In genomic region chr14:28231241-28231640, GRCm38 (mm10) we compare ENCODE assay signal across 20 mouse cellular contexts.
DNase-seq lines count a peak whose midpoint lies in the region; ATAC-seq and TF ChIP-seq lines count a peak whose summit lies in the region.
"Had no signal": no experiment of that assay in that cellular context is flagged by ENCODE, and none has a peak within 500 bp of the region (broad histone marks: within the 10 kb centered on the region; RNA-seq: fewer than 3 reads in every experiment).

No protein-coding gene starts in this region.

- H3K9ac ChIP-seq in intestine, embryonic 14.5 days (ENCODE audit: low read length), result no peak overlapping the region
- no peak overlapping the region for H3K9ac ChIP-seq in intestine, embryonic 16.5 days (ENCODE audit: low read depth, low read length)
- H3K9ac ChIP-seq in ES-E14 (ENCODE audit: insufficient read depth, low read depth, low read length, poor library complexity, severe bottlenecking), result no peak overlapping the region
- H3K9ac ChIP-seq: embryonic facial prominence, embryonic 13.5 days; embryonic facial prominence, embryonic 15.5 days; forebrain, embryonic 13.5 days had no signal

- H3K4me2 ChIP-seq in intestine, embryonic 14.5 days (ENCODE audit: low read length), result no peak overlapping the region
- H3K4me2 ChIP-seq in intestine, embryonic 16.5 days (ENCODE audit: low read depth, low read length), result no peak overlapping the region
- H3K4me2 ChIP-seq: embryonic facial prominence, embryonic 13.5 days; embryonic facial prominence, embryonic 15.5 days; forebrain, embryonic 13.5 days had no signal

- in situ Hi-C loops in ES-E14 (cut with MboI; ENCODE audit: low sequenced_read_pairs in 2 of 2, unreplicated experiment in 2 of 2), result no loop called here

- no peaks in the 10 kb centered on the region for H3K36me3 ChIP-seq in intestine, embryonic 14.5 days (ENCODE audit: control insufficient read depth, insufficient read depth, low read length)
- no peaks in the 10 kb centered on the region for H3K36me3 ChIP-seq in intestine, embryonic 16.5 days (ENCODE audit: control insufficient read depth, insufficient read depth, low read length)
- H3K36me3 ChIP-seq in ES-E14 (ENCODE audit: control insufficient read depth, insufficient read depth, low read length, poor library complexity, severe bottlenecking), result no peaks in the 10 kb centered on the region
- H3K36me3 ChIP-seq: embryonic facial prominence, embryonic 13.5 days; embryonic facial prominence, embryonic 15.5 days had no signal

- H3K27ac ChIP-seq in intestine, embryonic 14.5 days (ENCODE audit: low read depth), result no peak overlapping the region
- no peak overlapping the region for H3K27ac ChIP-seq in intestine, embryonic 16.5 days (ENCODE audit: low read length)
- no peak overlapping the region for H3K27ac ChIP-seq in ES-E14 (ENCODE audit: insufficient read depth, low read depth, low read length, poor library complexity, severe bottlenecking)
- H3K27ac ChIP-seq: embryonic facial prominence, embryonic 13.5 days; embryonic facial prominence, embryonic 15.5 days; forebrain, embryonic 13.5 days had no signal

- H3K4me1 ChIP-seq in intestine, embryonic 14.5 days (replicated peaks; ENCODE audit: control insufficient read depth, insufficient read depth, low read length), result no peaks in the 10 kb centered on the region
- H3K4me1 ChIP-seq in intestine, embryonic 16.5 days (ENCODE audit: control insufficient read depth, insufficient read depth, low read length), result no peaks in the 10 kb centered on the region
- H3K4me1 ChIP-seq in ES-E14 (ENCODE audit: control insufficient read depth in 2 of 2, insufficient read depth in 2 of 2, low read length in 2 of 2, poor library complexity in 1 of 2), result no peaks in the 10 kb centered on the region
- H3K4me1 ChIP-seq: embryonic facial prominence, embryonic 13.5 days; embryonic facial prominence, embryonic 15.5 days; forebrain, embryonic 13.5 days had no signal

- 75% methylated on average over 2 of the region's 2 CpGs for WGBS in intestine, embryonic 14.5 days
- 65% methylated on average over 2 of the region's 2 CpGs for WGBS in intestine, embryonic 16.5 days

- no peak overlapping the region for H3K4me3 ChIP-seq in intestine, embryonic 14.5 days (ENCODE audit: low read depth, low read length)
- H3K4me3 ChIP-seq in intestine, embryonic 16.5 days (ENCODE audit: low read length), result no peak overlapping the region
- H3K4me3 ChIP-seq in ES-E14 (ENCODE audit: insufficient read depth in 1 of 2, low read depth in 1 of 2, low read length in 2 of 2, poor library complexity in 1 of 2, severe bottlenecking in 1 of 2), result no peak overlapping the region
- H3K4me3 ChIP-seq: embryonic facial prominence, embryonic 13.5 days; embryonic facial prominence, embryonic 15.5 days; erythroblast, embryonic 14.5 days; forebrain, embryonic 13.5 days had no signal

- no peak for ATAC-seq in intestine, embryonic 14.5 days (replicated peaks; ENCODE audit: low FRiP score, low TSS enrichment, low read depth)
- ATAC-seq in intestine, embryonic 16.5 days, result no peak
- ATAC-seq: forebrain, embryonic 13.5 days; forebrain, embryonic 16.5 days had no signal

- H3K9me3 ChIP-seq in intestine, embryonic 14.5 days (ENCODE audit: control insufficient read depth, low read length), result no peaks in the 10 kb centered on the region
- H3K9me3 ChIP-seq in intestine, embryonic 16.5 days (ENCODE audit: control insufficient read depth, low read length), result no peaks in the 10 kb centered on the region
- H3K9me3 ChIP-seq in ES-E14 (ENCODE audit: control insufficient read depth, insufficient read depth, low read depth, low read length), result no peaks in the 10 kb centered on the region
- H3K9me3 ChIP-seq: embryonic facial prominence, embryonic 13.5 days; embryonic facial prominence, embryonic 15.5 days; forebrain, embryonic 13.5 days had no signal

- H3K27me3 ChIP-seq in intestine, embryonic 14.5 days (replicated peaks; ENCODE audit: control insufficient read depth, insufficient read depth, low read length), result no peaks in the 10 kb centered on the region
- no peaks in the 10 kb centered on the region for H3K27me3 ChIP-seq in intestine, embryonic 16.5 days (replicated peaks; ENCODE audit: control insufficient read depth, insufficient read depth, low read length)
- H3K27me3 ChIP-seq: embryonic facial prominence, embryonic 13.5 days; embryonic facial prominence, embryonic 15.5 days; forebrain, embryonic 13.5 days had no signal

- DNase-seq in intestine, embryonic 14.5 days (ENCODE audit: low spot score), result peak; percentile 16
- DNase-seq in ES-E14 (ENCODE audit: low read depth, low spot score), result peak; percentile 39
- peak; percentile 50 for DNase-seq in ZHBTc4 (ENCODE audit: low read depth, low spot score)
- DNase-seq in frontal cortex, adult 2 months (ENCODE audit: extremely low spot score in 1 of 2, low spot score in 1 of 2), result no peak
- no peak for DNase-seq in gastrocnemius, postnatal 25 days
- DNase-seq: adrenal gland, adult 2 months; adrenal gland, postnatal 10 days; adrenal gland, postnatal 25 days; cerebellum, adult 11 months; cerebellum, adult 18-20 months; cerebellum, adult 8-10 months; cerebellum, adult 9-11 months; cerebellum, postnatal 36 days; embryo, embryonic 11 days had no signal

TF ChIP-seq in ES-E14, 5 proteins besides CTCF, POLR2A, EP300 and RAD21:
- no peak for TF ChIP-seq MAFK (IDR thresholded peaks at IDR 0.05; ENCODE audit: insufficient read depth, low read depth, low read length)
- no peak for TF ChIP-seq ZNF384 (IDR thresholded peaks at IDR 0.05; ENCODE audit: low read depth, low read length)
- TF ChIP-seq HCFC1 (IDR thresholded peaks at IDR 0.05; ENCODE audit: borderline replicate concordance, insufficient read depth, low read length), result no peak
- TF ChIP-seq ZC3H11A (IDR thresholded peaks at IDR 0.05; ENCODE audit: borderline replicate concordance, low read depth, low read length), result no peak
- TF ChIP-seq CHD2 (IDR thresholded peaks at IDR 0.05; ENCODE audit: low read depth, low read length), result no peak

Comparison
In these comparisons a context has a peak if more than half of its experiments do, and no peak if none do; other contexts are left out.
1. DNase-seq: peak in intestine, embryonic 14.5 days (single experiment), ES-E14 (single experiment) and ZHBTc4 (single experiment); none in frontal cortex, adult 2 months (0 of 2) and gastrocnemius, postnatal 25 days (single experiment).